ENCODE assay signal across 12 mouse cellular contexts in genomic region chr16:18136015-18136414, GRCm38 (mm10). TPM values are rescaled to one million over a fixed set of nuclear protein-coding genes. Genes with fewer than 3 reads are reported as not detected.
DNase-seq lines count a peak whose midpoint lies in the region; ATAC-seq and TF ChIP-seq lines count a peak whose summit lies in the region.
"Had no signal": no experiment of that assay in that cellular context is flagged by ENCODE, and none has a peak within 500 bp of the region (broad histone marks: within the 10 kb centered on the region; RNA-seq: fewer than 3 reads in every experiment).

No protein-coding gene starts in this region.

- WGBS in midbrain, postnatal 0 days = 60% methylated on average over 7 of the region's 7 CpGs
- 57% methylated on average over 7 of the region's 7 CpGs for WGBS in midbrain, embryonic 13.5 days
- WGBS in kidney, embryonic 16.5 days = 35% methylated on average over 7 of the region's 7 CpGs
- 55% methylated on average over 7 of the region's 7 CpGs for WGBS in liver, embryonic 16.5 days (ENCODE audit: insufficient replicate concordance)
- 72% methylated on average over 7 of the region's 7 CpGs for WGBS in heart, embryonic 10.5 days

- H3K4me1 ChIP-seq in midbrain, postnatal 0 days (ENCODE audit: insufficient read depth, low read length) = 0 out of 2 replicates have a peak, but pooled peaks cover 2% of the 10 kb centered on the region
- H3K4me1 ChIP-seq in midbrain, embryonic 13.5 days (replicated peaks) = peaks cover 8% of the 10 kb centered on the region
- peaks cover 8% of the 10 kb centered on the region; the same call in 1 of the 2 replicates for H3K4me1 ChIP-seq in kidney, embryonic 16.5 days (ENCODE audit: insufficient read depth, low read length)
- H3K4me1 ChIP-seq in liver, embryonic 16.5 days (ENCODE audit: control insufficient read depth, low read depth, low read length) = no peaks in the 10 kb centered on the region; the same call in 1 of the 2 replicates
- peaks cover 7% of the 10 kb centered on the region; the same call in 1 of the 2 replicates for H3K4me1 ChIP-seq in heart, embryonic 10.5 days

- DNase-seq in midbrain, postnatal 0 days (ENCODE audit: low spot score) = no peak
- peak; percentile 75 to 77 for DNase-seq in cerebellum, postnatal 25 days
- no peak for DNase-seq in gastrocnemius, adult 18-20 months (ENCODE audit: low spot score)
- no peak for DNase-seq in heart, embryonic 10.5 days (ENCODE audit: low spot score)
- DNase-seq: thymus, adult 18-20 months had no signal

- H3K36me3 ChIP-seq in midbrain, postnatal 0 days (ENCODE audit: insufficient read depth, low read length) = peaks cover 7% of the 10 kb centered on the region; the same call in 1 of the 2 replicates
- H3K36me3 ChIP-seq in midbrain, embryonic 13.5 days = no peaks in the 10 kb centered on the region
- no peaks in the 10 kb centered on the region for H3K36me3 ChIP-seq in kidney, embryonic 16.5 days (ENCODE audit: insufficient read depth, low read length)
- H3K36me3 ChIP-seq in liver, embryonic 16.5 days (ENCODE audit: control insufficient read depth, insufficient read depth) = no peaks in the 10 kb centered on the region
- no peaks in the 10 kb centered on the region for H3K36me3 ChIP-seq in heart, embryonic 10.5 days
- H3K36me3 ChIP-seq: heart, embryonic 13.5 days; limb, embryonic 15.5 days; midbrain, embryonic 10.5 days had no signal

- no peak for ATAC-seq in midbrain, postnatal 0 days (ENCODE audit: low FRiP score)
- ATAC-seq in midbrain, embryonic 13.5 days = no peak
- ATAC-seq in kidney, embryonic 16.5 days (ENCODE audit: low FRiP score, low TSS enrichment) = peak; percentile 91
- ATAC-seq in liver, embryonic 16.5 days (ENCODE audit: low read depth) = peak; percentile 96
- ATAC-seq in erythroid progenitor cell, adult 5-6 weeks (replicated peaks; ENCODE audit: low FRiP score, poor library complexity, severe bottlenecking) = no peak

- H3K27ac ChIP-seq in midbrain, postnatal 0 days (ENCODE audit: low read depth, low read length) = 0 out of 2 replicates have a peak overlapping the region, but pooled peaks have one; percentile 12
- no peak overlapping the region for H3K27ac ChIP-seq in midbrain, embryonic 13.5 days
- no peak overlapping the region for H3K27ac ChIP-seq in kidney, embryonic 16.5 days (ENCODE audit: low read length)
- H3K27ac ChIP-seq in liver, embryonic 16.5 days (ENCODE audit: low read length) = no peak overlapping the region
- no peak overlapping the region for H3K27ac ChIP-seq in heart, embryonic 10.5 days
- H3K27ac ChIP-seq: heart, embryonic 13.5 days; limb, embryonic 15.5 days; midbrain, embryonic 10.5 days had no signal

- no peak overlapping the region for H3K9ac ChIP-seq in midbrain, postnatal 0 days (replicated peaks; ENCODE audit: low read length, poor library complexity, severe bottlenecking)
- no peak overlapping the region for H3K9ac ChIP-seq in midbrain, embryonic 13.5 days (replicated peaks)
- no peak overlapping the region for H3K9ac ChIP-seq in kidney, embryonic 16.5 days (replicated peaks; ENCODE audit: low read length)
- H3K9ac ChIP-seq in liver, embryonic 16.5 days (ENCODE audit: low read depth, low read length) = no peak overlapping the region
- H3K9ac ChIP-seq: heart, embryonic 13.5 days; limb, embryonic 15.5 days had no signal

- no peak for TF ChIP-seq CTCF in midbrain, postnatal 0 days (IDR thresholded peaks at IDR 0.05)

- H3K9me3 ChIP-seq in midbrain, postnatal 0 days (ENCODE audit: low read length) = no peaks in the 10 kb centered on the region
- no peaks in the 10 kb centered on the region for H3K9me3 ChIP-seq in midbrain, embryonic 13.5 days
- no peaks in the 10 kb centered on the region for H3K9me3 ChIP-seq in kidney, embryonic 16.5 days (ENCODE audit: low read length)
- no peaks in the 10 kb centered on the region for H3K9me3 ChIP-seq in liver, embryonic 16.5 days (replicated peaks; ENCODE audit: control insufficient read depth, low read length)
- no peaks in the 10 kb centered on the region for H3K9me3 ChIP-seq in heart, embryonic 10.5 days
- H3K9me3 ChIP-seq: heart, embryonic 13.5 days; limb, embryonic 15.5 days; midbrain, embryonic 10.5 days had no signal

- H3K27me3 ChIP-seq in midbrain, postnatal 0 days (ENCODE audit: insufficient read depth, low read length) = no peaks in the 10 kb centered on the region
- peaks cover 3% of the 10 kb centered on the region for H3K27me3 ChIP-seq in midbrain, embryonic 13.5 days
- H3K27me3 ChIP-seq in kidney, embryonic 16.5 days (ENCODE audit: insufficient read depth, low read length) = no peaks in the 10 kb centered on the region
- no peaks in the 10 kb centered on the region for H3K27me3 ChIP-seq in liver, embryonic 16.5 days (ENCODE audit: control insufficient read depth, insufficient read depth, low read depth, low read length)
- peaks cover 85% of the 10 kb centered on the region for H3K27me3 ChIP-seq in heart, embryonic 10.5 days (ENCODE audit: insufficient read depth, poor library complexity, severe bottlenecking)
- H3K27me3 ChIP-seq: limb, embryonic 15.5 days had no signal

- H3K4me3 ChIP-seq in midbrain, postnatal 0 days (ENCODE audit: low read depth, low read length) = no peak overlapping the region
- no peak overlapping the region for H3K4me3 ChIP-seq in midbrain, embryonic 13.5 days (replicated peaks)
- H3K4me3 ChIP-seq in kidney, embryonic 16.5 days (ENCODE audit: low read length) = no peak overlapping the region
- H3K4me3 ChIP-seq in liver, embryonic 16.5 days (ENCODE audit: low read depth, low read length) = no peak overlapping the region
- no peak overlapping the region for H3K4me3 ChIP-seq in heart, embryonic 10.5 days
- H3K4me3 ChIP-seq: heart, embryonic 13.5 days; limb, embryonic 15.5 days; midbrain, embryonic 10.5 days had no signal

- no peak overlapping the region for H3K4me2 ChIP-seq in midbrain, postnatal 0 days (ENCODE audit: low read depth, low read length, poor library complexity, severe bottlenecking)
- H3K4me2 ChIP-seq in midbrain, embryonic 13.5 days (replicated peaks) = no peak overlapping the region
- H3K4me2 ChIP-seq in kidney, embryonic 16.5 days (replicated peaks; ENCODE audit: low read depth, low read length) = no peak overlapping the region
- H3K4me2 ChIP-seq in liver, embryonic 16.5 days (ENCODE audit: low read depth, low read length) = no peak overlapping the region
- H3K4me2 ChIP-seq: heart, embryonic 13.5 days; limb, embryonic 15.5 days had no signal

RNA-seq across cellular contexts. Expression of gene Rtn4r, which starts 8.6 kb away (rescaled TPM):
- total RNA-seq in midbrain, postnatal 0 days (2014; rRNA removed) = 39.6 and 71.7 TPM in 2 replicates
- polyA plus RNA-seq in midbrain, postnatal 0 days (2015; fragmentation: Nextera tagmentation; extraction: Ambion mirVana) = 32.3 and 36.2 TPM in 2 replicates
- polyA plus RNA-seq in midbrain, embryonic 13.5 days (2015; fragmentation: Nextera tagmentation; extraction: Ambion mirVana) = 10.4 and 13.4 TPM in 2 replicates
- 1.0 and 3.4 TPM in 2 replicates for polyA plus RNA-seq in kidney, embryonic 16.5 days (2015; fragmentation: Nextera tagmentation; extraction: Ambion mirVana)
- 0.11 and 0.15 TPM in 2 replicates for polyA plus RNA-seq in liver, embryonic 16.5 days (2015; fragmentation: Nextera tagmentation; extraction: Ambion mirVana)
- 1.4 TPM in 1 of 2 replicates, not detected in the other for total RNA-seq in erythroid progenitor cell, adult 5-6 weeks (2015; ENCODE audit: low replicate concordance)
- total RNA-seq in erythroid progenitor cell, adult 5-6 weeks (2017; ENCODE audit: low replicate concordance) = 1.6 TPM in 1 of 2 replicates, not detected in the other
- total RNA-seq in gastrocnemius, adult 18-20 months (2021) = under 1 TPM in 1 of 2 experiments, not detected in 1; 0.11 TPM
- polyA plus RNA-seq in heart, embryonic 10.5 days (2016; fragmentation: Nextera tagmentation; extraction: Ambion mirVana) = 0.31 and 0.79 TPM in 2 replicates

RNA-seq across cellular contexts. Expression of gene Prodh, which starts 46.0 kb away (rescaled TPM):
- 11.1 and 14.8 TPM in 2 replicates for total RNA-seq in midbrain, postnatal 0 days (2014; rRNA removed)
- 5.4 and 6.8 TPM in 2 replicates for polyA plus RNA-seq in midbrain, postnatal 0 days (2015; fragmentation: Nextera tagmentation; extraction: Ambion mirVana)
- polyA plus RNA-seq in midbrain, embryonic 13.5 days (2015; fragmentation: Nextera tagmentation; extraction: Ambion mirVana) = 4.9 and 5.2 TPM in 2 replicates
- polyA plus RNA-seq in kidney, embryonic 16.5 days (2015; fragmentation: Nextera tagmentation; extraction: Ambion mirVana) = 22.3 and 23.0 TPM in 2 replicates
- polyA plus RNA-seq in liver, embryonic 16.5 days (2015; fragmentation: Nextera tagmentation; extraction: Ambion mirVana) = 2.2 and 2.3 TPM in 2 replicates
- not detected in 2 replicates for total RNA-seq in erythroid progenitor cell, adult 5-6 weeks (2015; ENCODE audit: low replicate concordance)
- 3.4 and 5.0 TPM in 2 replicates for total RNA-seq in erythroid progenitor cell, adult 5-6 weeks (2017; ENCODE audit: low replicate concordance)
- total RNA-seq in gastrocnemius, adult 18-20 months (2021) = 10 to 100 TPM in 1 of 2 experiments, 1 to 10 TPM in 1; 4.6 to 11.1 TPM
- 14.2 and 16.0 TPM in 2 replicates for polyA plus RNA-seq in heart, embryonic 10.5 days (2016; fragmentation: Nextera tagmentation; extraction: Ambion mirVana)

Comparison
In these comparisons a context has a peak if more than half of its experiments do, and no peak if none do; other contexts are left out.
1. ATAC-seq: peak in kidney, embryonic 16.5 days (single experiment) and liver, embryonic 16.5 days (single experiment); none in midbrain, postnatal 0 days (single experiment), midbrain, embryonic 13.5 days (single experiment) and erythroid progenitor cell, adult 5-6 weeks (single experiment).
2. DNase-seq: peak in cerebellum, postnatal 25 days (2 of 2); none in midbrain, postnatal 0 days (single experiment), gastrocnemius, adult 18-20 months (single experiment) and heart, embryonic 10.5 days (single experiment).